In genomic region chr7:31052636-31053434, GRCm38 (mm10) we compare ENCODE assay signal across 8 mouse cellular contexts. TPM values are rescaled to one million over a fixed set of nuclear protein-coding genes. Genes with fewer than 3 reads are reported as not detected.
A peak's percentile ranks its signal among the peaks of the same experiment; 100 is the strongest.
DNase-seq lines count a peak whose midpoint lies in the region; ATAC-seq and TF ChIP-seq lines count a peak whose summit lies in the region.

No protein-coding gene starts in this region.

- H3K27me3 ChIP-seq in spleen, adult 2 months (ENCODE audit: control insufficient read depth, insufficient read depth, low read length): peaks cover 18% of the 10 kb centered on the region
- H3K27me3 ChIP-seq in lung, embryonic 16.5 days (ENCODE audit: control insufficient read depth, insufficient read depth, low read depth, low read length): peaks cover 41% of the 10 kb centered on the region

- ATAC-seq in common myeloid progenitor, adult 5-6 weeks (replicated peaks; ENCODE audit: low read depth, poor library complexity, severe bottlenecking): peak; percentile 45
- ATAC-seq in lung, embryonic 16.5 days (ENCODE audit: low read depth): peak; percentile 4; the same call in 1 of the 2 replicates

- TF ChIP-seq POLR2A in spleen, adult 2 months (IDR thresholded peaks at IDR 0.05; ENCODE audit: low read depth, low read length): no peak

- H3K27ac ChIP-seq in spleen, adult 2 months (ENCODE audit: insufficient read depth, low read length): no peak overlapping the region
- no peak overlapping the region for H3K27ac ChIP-seq in lung, embryonic 16.5 days (ENCODE audit: low read length)

- no peak for DNase-seq in spleen, adult 2 months (ENCODE audit: low read depth in 1 of 2, low spot score in 2 of 2)
- DNase-seq in spleen, postnatal 4 days (ENCODE audit: low spot score in 2 of 2): no peak
- peak; percentile 61 for DNase-seq in gastrocnemius, postnatal 14 days
- peak; percentile 37 to 60 for DNase-seq in layer of hippocampus, adult 18-20 months (ENCODE audit: low spot score in 2 of 2)
- peak; percentile 77 to 80 for DNase-seq in right cerebral cortex, adult 2 months (ENCODE audit: low spot score in 2 of 2)
- no peak for DNase-seq in spleen, adult 12 weeks (ENCODE audit: low spot score)

- H3K4me3 ChIP-seq in spleen, adult 2 months (ENCODE audit: extremely low read depth, insufficient read depth, insufficient read length): peak overlapping the region; percentile 16; the same call in 1 of the 2 replicates
- H3K4me3 ChIP-seq in lung, embryonic 16.5 days (ENCODE audit: low read length): peak overlapping the region; percentile 18

- TF ChIP-seq CTCF in spleen, adult 2 months (IDR thresholded peaks at IDR 0.05; ENCODE audit: extremely low read depth, insufficient read depth, insufficient read length, insufficient replicate concordance): no peak

- no peak overlapping the region for H3K9ac ChIP-seq in lung, embryonic 16.5 days (ENCODE audit: low read length)

- no peaks in the 10 kb centered on the region for H3K36me3 ChIP-seq in spleen, adult 2 months (ENCODE audit: control insufficient read depth, insufficient read depth, low read length)
- no peaks in the 10 kb centered on the region for H3K36me3 ChIP-seq in lung, embryonic 16.5 days (ENCODE audit: control insufficient read depth, insufficient read depth, low read length)

- peaks cover 4% of the 10 kb centered on the region; the same call in 1 of the 2 replicates for H3K4me1 ChIP-seq in spleen, adult 2 months (ENCODE audit: control insufficient read depth, insufficient read depth, insufficient read length)
- peaks cover 39% of the 10 kb centered on the region for H3K4me1 ChIP-seq in lung, embryonic 16.5 days (replicated peaks; ENCODE audit: control insufficient read depth, insufficient read depth, low read length)

- WGBS in spleen, adult 2 months: 11% methylated on average over 34 of the region's 34 CpGs
- whole genome bisulfite sequencing in lung, embryonic 16.5 days: 3% methylated on average over 34 of the region's 34 CpGs

- no peaks in the 10 kb centered on the region for H3K9me3 ChIP-seq in lung, embryonic 16.5 days (ENCODE audit: control insufficient read depth, low read length)

- H3K4me2 ChIP-seq in lung, embryonic 16.5 days (ENCODE audit: low read depth, low read length): peak overlapping the region; percentile 38

- intact Hi-C loops in gastrocnemius, postnatal 14 days (cut with DNase I; ENCODE audit: low total_unique reads): no loop called here

RNA-seq across cellular contexts. Expression of gene Fxyd7, which starts 1.6 kb away (rescaled TPM):
- polyA plus RNA-seq in spleen, adult 2 months (2012; rRNA removed): 1.1 and 1.2 TPM in 2 replicates
- not detected in 2 replicates for total RNA-seq in common myeloid progenitor, adult 5-6 weeks (2017)
- total RNA-seq in gastrocnemius, postnatal 14 days (2021): 1 to 10 TPM; 2.0 to 2.1 TPM
- 100 to 1,000 TPM in 1 of 2 experiments, 10 to 100 TPM in 1; 87.4 to 103 TPM for total RNA-seq in layer of hippocampus, adult 18-20 months (2021)
- polyA plus RNA-seq in lung, embryonic 16.5 days (2015; fragmentation: Nextera tagmentation; extraction: Ambion mirVana): 4.9 and 5.6 TPM in 2 replicates

RNA-seq across cellular contexts. Expression of gene Fxyd1, which starts 4.2 kb away (rescaled TPM):
- polyA plus RNA-seq in spleen, adult 2 months (2012; rRNA removed): 60.6 and 67.6 TPM in 2 replicates
- total RNA-seq in common myeloid progenitor, adult 5-6 weeks (2017): 2.7 and 4.2 TPM in 2 replicates
- 1,000 to 10,000 TPM; 1,292 to 1,295 TPM for total RNA-seq in gastrocnemius, postnatal 14 days (2021)
- 100 to 1,000 TPM; 113 to 114 TPM for total RNA-seq in layer of hippocampus, adult 18-20 months (2021)
- 105 and 119 TPM in 2 replicates for polyA plus RNA-seq in lung, embryonic 16.5 days (2015; fragmentation: Nextera tagmentation; extraction: Ambion mirVana)

RNA-seq across cellular contexts. Expression of gene Lgi4, which starts 6.3 kb away (rescaled TPM):
- polyA plus RNA-seq in spleen, adult 2 months (2012; rRNA removed): 0.92 and 1.0 TPM in 2 replicates
- not detected in 2 replicates for total RNA-seq in common myeloid progenitor, adult 5-6 weeks (2017)
- 1 to 10 TPM; 6.2 to 8.7 TPM for total RNA-seq in gastrocnemius, postnatal 14 days (2021)
- total RNA-seq in layer of hippocampus, adult 18-20 months (2021): 10 to 100 TPM; 37.9 to 40.4 TPM
- 0.14 and 0.38 TPM in 2 replicates for polyA plus RNA-seq in lung, embryonic 16.5 days (2015; fragmentation: Nextera tagmentation; extraction: Ambion mirVana)

RNA-seq across cellular contexts. Expression of gene Fxyd5, which starts 10.6 kb away (rescaled TPM):
- polyA plus RNA-seq in spleen, adult 2 months (2012; rRNA removed): 168 and 181 TPM in 2 replicates
- 216 and 242 TPM in 2 replicates for total RNA-seq in common myeloid progenitor, adult 5-6 weeks (2017)
- total RNA-seq in gastrocnemius, postnatal 14 days (2021): 10 to 100 TPM; 12.6 to 14.3 TPM
- total RNA-seq in layer of hippocampus, adult 18-20 months (2021): 10 to 100 TPM; 16.8 to 21.5 TPM
- 62.1 and 66.0 TPM in 2 replicates for polyA plus RNA-seq in lung, embryonic 16.5 days (2015; fragmentation: Nextera tagmentation; extraction: Ambion mirVana)

RNA-seq across cellular contexts. Expression of gene Fxyd3, which starts 23.7 kb away (rescaled TPM):
- polyA plus RNA-seq in spleen, adult 2 months (2012; rRNA removed): 0.94 and 1.8 TPM in 2 replicates
- total RNA-seq in common myeloid progenitor, adult 5-6 weeks (2017): not detected in 2 replicates
- 1 to 10 TPM; 1.9 to 3.3 TPM for total RNA-seq in gastrocnemius, postnatal 14 days (2021)
- total RNA-seq in layer of hippocampus, adult 18-20 months (2021): under 1 TPM; 0.58 to 0.92 TPM
- 76.9 and 84.8 TPM in 2 replicates for polyA plus RNA-seq in lung, embryonic 16.5 days (2015; fragmentation: Nextera tagmentation; extraction: Ambion mirVana)

Comparison
In these comparisons a context has a peak if more than half of its experiments do, and no peak if none do; other contexts are left out.
1. DNase-seq: peak in gastrocnemius, postnatal 14 days (single experiment), layer of hippocampus, adult 18-20 months (2 of 2) and right cerebral cortex, adult 2 months (2 of 2); none in spleen, adult 2 months (0 of 2), spleen, postnatal 4 days (0 of 2) and spleen, adult 12 weeks (single experiment).
2. RNA of gene Fxyd7, which starts 1.6 kb away (total RNA-seq): 87.4 to 103 TPM in layer of hippocampus, adult 18-20 months; 2.0 to 2.1 TPM in gastrocnemius, postnatal 14 days and not detected in common myeloid progenitor, adult 5-6 weeks; every median in the first group is over 10 times any median in the second.
3. RNA of gene Fxyd1, which starts 4.2 kb away (total RNA-seq): 1,292 to 1,295 TPM in gastrocnemius, postnatal 14 days and 113 to 114 TPM in layer of hippocampus, adult 18-20 months; 2.7 to 4.2 TPM in common myeloid progenitor, adult 5-6 weeks; every median in the first group is over 10 times any median in the second.
4. RNA of gene Lgi4, which starts 6.3 kb away (total RNA-seq): 37.9 to 40.4 TPM in layer of hippocampus, adult 18-20 months; 6.2 to 8.7 TPM in gastrocnemius, postnatal 14 days and not detected in common myeloid progenitor, adult 5-6 weeks; every median in the first group is over 4 times any median in the second.